Mouse (Mus musculus) liver, postnatal 0 days (tissue): ENCODE measurements around the gene Slc25a19. TPM values are rescaled to one million over a fixed set of nuclear protein-coding genes. Genes with fewer than 3 reads are reported as not detected.

Experiments
- ATAC-seq: fragments of 200-750 bp; cut with Nextera tagmentation; 2 replicates; pipeline ENCODE4 v1.8.0; 2017; ENCODE audit warnings: mild to moderate bottlenecking, moderate library complexity
- DNase-seq: peaks from one replicate; pipeline ENCODE4 v3.0.0-alpha.2; 2016
- H3K27ac ChIP-seq: fragments of 300-500 bp; sonication (generic); 2 replicates; pipeline ENCODE4 v1.5.1; 2014; ENCODE audit warnings: antibody characterized with exemption, moderate library complexity, mild to moderate bottlenecking, low read depth
- H3K27me3 ChIP-seq: fragments of 300-500 bp; sonication (generic); 2 replicates; pipeline ENCODE4 v1.6.1; 2014; ENCODE audit warnings: low read length, control low read depth, mixed read lengths; ENCODE audit not compliant: insufficient read depth
- H3K36me3 ChIP-seq: fragments of 300-500 bp; sonication (generic); replicated peaks from 2 replicates; pipeline ENCODE4 v1.6.1; 2014; ENCODE audit warnings: mild to moderate bottlenecking, control low read depth, low read length, moderate library complexity, mixed read lengths; ENCODE audit not compliant: insufficient read depth
- H3K4me1 ChIP-seq: fragments of 300-500 bp; sonication (generic); 2 replicates; pipeline ENCODE4 v1.6.1; 2014; ENCODE audit warnings: antibody characterized with exemption, mild to moderate bottlenecking, control low read depth; ENCODE audit not compliant: insufficient read depth
- H3K4me2 ChIP-seq: fragments of 300-500 bp; sonication (generic); 2 replicates; pipeline ENCODE4 v1.6.1; 2014; ENCODE audit warnings: low read depth, mild to moderate bottlenecking, low read length, moderate library complexity, mixed read lengths
- H3K4me3 ChIP-seq: fragments of 300-500 bp; sonication (generic); 2 replicates; pipeline ENCODE4 v1.5.1; 2014; ENCODE audit warnings: low read depth, low read length
- H3K9ac ChIP-seq: fragments of 300-500 bp; sonication (generic); replicated peaks from 2 replicates; pipeline ENCODE4 v1.6.1; 2014; ENCODE audit warnings: mild to moderate bottlenecking, moderate library complexity
- H3K9me3 ChIP-seq: fragments of 300-500 bp; sonication (generic); 2 replicates; pipeline ENCODE4 v1.6.1; 2016; ENCODE audit warnings: mild to moderate bottlenecking, control low read depth, low read length, mixed read lengths
- CTCF ChIP-seq: sonication (generic); IDR thresholded peaks from 2 replicates; pipeline ENCODE4 v1.5.1; 2016; ENCODE audit warnings: antibody characterized with exemption, low read depth
- EP300 ChIP-seq: IDR thresholded peaks from 2 replicates; pipeline ENCODE4 v1.6.1; 2016; ENCODE audit warnings: antibody characterized with exemption, low read depth, mild to moderate bottlenecking
- WGBS: fragments of 180-500 bp; shearing (Covaris S2); extraction: QIAGEN DNeasy Blood & Tissue Kit; methylation state at CpG from one replicate; pipeline ENCODE4 v1.1.7; 2014; ENCODE audit not compliant: insufficient replicate concordance; 5-methylcytosine and 5-hydroxymethylcytosine counted together
- polyA plus RNA-seq: library from polyadenylated mRNA; unstranded; fragments of >200 nt; fragmentation: Nextera tagmentation; extraction: Ambion mirVana; gene quantifications from 2 replicates; pipeline ENCODE4 v1.2.1, GENCODE M21; 2015

Gene Slc25a19
- polyA plus RNA-seq, 1 experiment from 2014 or later: 6.9 TPM

DNA sequence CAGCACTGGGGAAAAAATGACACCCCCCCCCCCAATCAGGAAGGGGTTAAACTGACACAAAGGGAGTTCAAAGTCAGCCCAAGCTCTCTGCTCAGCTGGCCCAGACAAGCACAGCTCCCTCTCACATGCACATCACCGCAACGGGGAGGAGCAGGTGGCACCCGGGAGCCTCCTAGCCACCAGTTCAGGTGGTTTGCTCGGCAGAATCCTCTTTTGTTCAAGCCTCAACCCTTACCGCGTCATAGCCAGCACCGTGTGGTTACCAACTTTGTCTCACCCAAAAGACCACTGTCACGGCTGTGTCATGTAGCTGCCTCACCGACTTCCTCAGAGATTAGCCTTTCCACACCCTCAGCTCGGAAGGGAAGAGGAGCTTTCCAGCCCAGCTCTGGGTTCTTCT lies 15.2 kb upstream of the Slc25a19 start:
- H3K27me3 ChIP-seq: no peaks in the 10 kb centered on the region
- H3K4me2 ChIP-seq: no peak overlapping the region
- TF ChIP-seq EP300 (no peak), CTCF (no peak)
- DNase-seq (no peak), ATAC-seq (no peak)
- H3K4me3 ChIP-seq: no peak overlapping the region
- H3K36me3 ChIP-seq: peaks cover 33% of the 10 kb centered on the region
- WGBS: 65% methylated on average over 10 of the region's 10 CpGs
- H3K9me3 ChIP-seq: no peaks in the 10 kb centered on the region
- H3K4me1 ChIP-seq: peaks cover 18% of the 10 kb centered on the region
- no peak overlapping the region for H3K9ac ChIP-seq
- no peak overlapping the region for H3K27ac ChIP-seq

DNA sequence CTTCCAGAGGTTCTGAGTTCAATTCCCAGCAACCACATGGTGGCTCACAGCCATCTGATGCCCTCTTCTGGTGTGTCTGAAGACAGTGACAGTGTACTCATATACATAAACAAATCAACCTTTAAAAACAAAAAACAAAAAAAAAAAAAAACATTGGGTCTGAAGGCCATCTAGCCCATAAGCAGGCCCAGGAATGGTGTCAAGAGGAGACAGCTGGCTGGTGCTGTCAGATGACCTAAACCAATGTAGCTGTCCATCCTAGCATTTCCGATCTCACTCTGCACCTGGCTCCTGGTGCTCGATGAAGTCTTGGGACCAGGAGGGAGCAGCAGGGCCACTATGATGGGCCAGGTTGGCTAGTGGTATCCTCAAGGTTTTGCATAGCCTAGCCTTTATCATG lies 14.6 kb upstream of the Slc25a19 start:
- Histone ChIP-seq H3K27me3 (no peaks in the 10 kb centered on the region), H3K36me3 (peaks cover 28% of the 10 kb centered on the region), H3K9ac (no peak overlapping the region), H3K27ac (no peak overlapping the region), H3K4me1 (peaks cover 18% of the 10 kb centered on the region), H3K9me3 (no peaks in the 10 kb centered on the region), H3K4me3 (no peak overlapping the region), H3K4me2 (no peak overlapping the region)
- DNase-seq (no peak), ATAC-seq (no peak)
- 89% methylated on average over 2 of the region's 2 CpGs for WGBS
- TF ChIP-seq CTCF (no peak), EP300 (no peak)

DNA sequence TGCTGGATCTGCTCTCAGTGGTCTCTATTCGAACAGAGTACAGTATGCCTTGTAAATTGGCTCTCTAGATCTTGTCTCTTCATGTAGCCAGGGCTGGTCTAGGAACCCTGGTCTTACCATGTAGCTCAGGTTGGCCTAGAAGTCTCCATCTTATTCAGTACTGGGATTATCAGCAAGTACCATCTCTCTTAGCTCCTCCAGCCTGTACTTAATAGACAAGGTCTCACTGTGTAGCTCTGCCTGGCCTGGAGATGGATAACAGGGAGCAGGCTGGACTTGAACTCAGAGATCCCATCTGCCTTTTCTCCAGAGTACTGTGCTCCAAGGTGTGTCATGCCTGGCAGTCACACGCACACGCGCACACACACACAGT lies 13.6 kb upstream of the Slc25a19 start:
- H3K9ac ChIP-seq: 0 out of 2 replicates have a peak overlapping the region, but pooled peaks have one; percentile 11
- DNase-seq (no peak), ATAC-seq (no peak)
- H3K27ac ChIP-seq: peak overlapping the region; percentile 34; the same call in 1 of the 2 replicates
- H3K4me2 ChIP-seq: 0 out of 2 replicates have a peak overlapping the region, but pooled peaks have one; percentile 6
- H3K4me3 ChIP-seq: no peak overlapping the region
- no peaks in the 10 kb centered on the region for H3K9me3 ChIP-seq
- no peak for TF ChIP-seq CTCF
- peaks cover 23% of the 10 kb centered on the region for H3K36me3 ChIP-seq
- WGBS: 75% methylated on average over 4 of the region's 4 CpGs
- H3K4me1 ChIP-seq: peaks cover 18% of the 10 kb centered on the region
- no peaks in the 10 kb centered on the region for H3K27me3 ChIP-seq

DNA sequence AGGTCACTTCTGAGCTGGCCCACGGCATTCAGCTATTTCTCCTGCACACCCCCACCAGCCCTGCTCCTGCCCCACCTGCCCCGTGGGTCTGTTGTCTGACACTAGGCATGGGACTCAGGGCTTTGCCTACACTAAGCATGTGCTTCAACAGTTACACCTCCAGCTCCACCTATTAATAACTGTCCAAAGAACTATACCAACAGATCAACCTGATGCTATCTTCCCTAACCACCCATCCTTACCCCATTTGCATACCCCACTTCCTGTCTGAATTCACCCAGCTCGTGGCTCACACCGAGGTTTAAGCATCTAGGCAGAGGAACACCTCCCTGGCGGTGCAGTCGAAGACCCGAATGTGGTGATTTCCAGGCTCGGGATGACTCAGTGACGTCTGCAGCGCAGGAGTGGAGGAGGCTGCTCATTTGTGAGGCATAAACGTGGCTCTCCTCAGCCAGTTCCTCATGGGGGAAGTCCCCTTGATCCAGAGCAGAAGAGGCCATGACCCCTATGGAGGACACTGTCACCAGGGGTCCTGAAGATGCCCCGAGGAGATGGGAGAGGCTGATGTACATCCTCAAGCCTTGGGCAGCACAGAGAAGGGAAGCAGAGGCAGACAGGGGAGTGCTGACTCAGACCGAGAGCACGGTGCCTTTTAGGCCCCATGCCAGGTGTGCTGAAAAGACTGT lies 13.0 kb upstream of the Slc25a19 start:
- no peak for TF ChIP-seq CTCF
- no peak for DNase-seq
- H3K36me3 ChIP-seq: peaks cover 18% of the 10 kb centered on the region
- no peaks in the 10 kb centered on the region for H3K27me3 ChIP-seq
- no peak overlapping the region for H3K4me3 ChIP-seq
- peaks cover 18% of the 10 kb centered on the region for H3K4me1 ChIP-seq
- H3K9me3 ChIP-seq: no peaks in the 10 kb centered on the region
- peak overlapping the region; percentile 34; the same call in 1 of the 2 replicates for H3K27ac ChIP-seq
- 0 out of 2 replicates have a peak overlapping the region, but pooled peaks have one; percentile 6 for H3K4me2 ChIP-seq
- 25% methylated on average over 14 of the region's 14 CpGs for WGBS
- 0 out of 2 replicates have a peak overlapping the region, but pooled peaks have one; percentile 11 for H3K9ac ChIP-seq
- ATAC-seq: peak; percentile 43

DNA sequence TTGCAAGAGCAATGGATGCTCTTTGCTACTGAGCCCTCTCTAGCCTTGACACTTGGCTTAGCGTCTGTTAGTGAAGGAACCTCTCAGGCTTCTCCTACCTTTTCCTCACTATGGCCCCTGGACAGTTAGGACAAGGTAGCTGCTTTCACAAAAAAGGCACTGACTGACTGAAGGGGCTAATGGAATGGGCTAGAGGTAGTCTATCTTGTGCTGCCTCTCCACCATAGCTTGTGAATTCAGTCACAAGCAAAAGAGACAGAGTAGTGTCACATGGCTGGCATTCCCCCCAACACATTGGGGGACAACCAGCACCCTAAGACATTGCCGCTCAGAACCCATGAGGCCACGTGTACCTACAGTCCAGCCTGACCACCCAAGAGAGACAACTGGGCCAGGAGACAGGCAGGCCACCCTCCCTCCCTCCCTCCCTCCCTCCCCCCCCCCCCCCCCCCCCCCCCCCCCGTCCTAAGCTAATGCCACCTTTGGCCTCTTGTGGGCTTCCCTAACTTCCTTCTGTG lies 12.3 kb upstream of the Slc25a19 start:
- no peak overlapping the region for H3K4me2 ChIP-seq
- DNase-seq (no peak), ATAC-seq (no peak)
- H3K4me1 ChIP-seq: peaks cover 18% of the 10 kb centered on the region
- no peaks in the 10 kb centered on the region for H3K9me3 ChIP-seq
- H3K27me3 ChIP-seq: no peaks in the 10 kb centered on the region
- H3K27ac ChIP-seq: no peak overlapping the region
- TF ChIP-seq EP300 (no peak), CTCF (no peak)
- H3K36me3 ChIP-seq: peaks cover 14% of the 10 kb centered on the region; the same call in 1 of the 2 replicates
- no peak overlapping the region for H3K4me3 ChIP-seq
- no peak overlapping the region for H3K9ac ChIP-seq
- WGBS: 53% methylated on average over 3 of the region's 4 CpGs

DNA sequence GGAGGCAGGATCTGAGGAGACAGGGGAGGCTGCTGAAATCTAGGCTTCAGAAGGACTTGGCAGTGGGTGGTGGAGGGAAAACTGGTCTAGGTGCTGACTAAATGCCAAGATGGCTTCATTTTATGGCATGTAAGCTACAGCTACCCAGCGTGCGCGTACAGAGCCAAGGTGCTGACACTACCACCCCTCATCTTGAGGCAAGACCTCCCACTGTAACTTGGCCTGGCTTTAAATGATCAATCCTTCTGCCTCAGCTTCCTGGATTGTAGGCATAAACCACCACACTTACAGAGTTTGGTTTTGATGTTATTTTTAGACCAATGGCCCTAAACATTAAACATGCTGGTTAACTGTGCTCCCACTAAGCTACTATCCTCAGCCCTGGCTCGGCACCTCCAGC lies 11.4 kb upstream of the Slc25a19 start:
- WGBS: 77% methylated on average over 4 of the region's 4 CpGs
- ATAC-seq: no peak

More for the DNA sequence above, 11.4 kb upstream of the Slc25a19 start:
- Histone ChIP-seq H3K27ac (no peak overlapping the region), H3K36me3 (peaks cover 14% of the 10 kb centered on the region; the same call in 1 of the 2 replicates), H3K4me3 (no peak overlapping the region), H3K27me3 (no peaks in the 10 kb centered on the region), H3K9me3 (no peaks in the 10 kb centered on the region), H3K4me2 (no peak overlapping the region), H3K9ac (no peak overlapping the region; the same call in 1 of the 2 replicates), H3K4me1 (peaks cover 18% of the 10 kb centered on the region)
- TF ChIP-seq EP300 (no peak), CTCF (no peak)
- DNase-seq: no peak
